Mouse (Mus musculus) forebrain, embryonic 11.5 days (tissue): ENCODE results near the gene Myoz2. TPM values are rescaled to one million over a fixed set of nuclear protein-coding genes. Genes with fewer than 3 reads are reported as not detected.

ENCODE experiments used
- ATAC-seq: fragments of 200-750 bp; cut with Nextera tagmentation; replicated peaks from 2 replicates; pipeline ENCODE4 v1.8.0; 2017; ENCODE audit warnings: moderate TSS enrichment; ENCODE audit not compliant: low FRiP score
- DNase-seq: peaks from one replicate; pipeline ENCODE4 v3.0.0-alpha.2; 2017; ENCODE audit warnings: low spot score
- H3K27ac ChIP-seq: fragments of 300-500 bp; sonication (generic); 2 replicates; pipeline ENCODE4 v1.5.1; 2014; ENCODE audit warnings: low read depth, low read length
- H3K27me3 ChIP-seq: fragments of 300-500 bp; sonication (generic); 2 replicates; pipeline ENCODE4 v1.6.1; 2014; ENCODE audit warnings: mild to moderate bottlenecking, low read length, mixed read lengths; ENCODE audit not compliant: control insufficient read depth, insufficient read depth
- H3K36me3 ChIP-seq: fragments of 300-500 bp; sonication (generic); 2 replicates; pipeline ENCODE4 v1.6.1; 2014; ENCODE audit warnings: mild to moderate bottlenecking, low read length, moderate library complexity, mixed read lengths; ENCODE audit not compliant: control insufficient read depth, insufficient read depth
- H3K4me1 ChIP-seq: fragments of 300-500 bp; sonication (generic); replicated peaks from 2 replicates; pipeline ENCODE4 v1.6.1; 2014; ENCODE audit warnings: low read length, mixed read lengths; ENCODE audit not compliant: control insufficient read depth, insufficient read depth
- H3K4me2 ChIP-seq: fragments of 300-500 bp; sonication (generic); 2 replicates; pipeline ENCODE4 v1.6.1; 2014; ENCODE audit warnings: low read depth, mild to moderate bottlenecking, low read length, moderate library complexity, mixed read lengths; ENCODE audit not compliant: severe bottlenecking
- H3K4me3 ChIP-seq: fragments of 300-500 bp; sonication (generic); 2 replicates; pipeline ENCODE4 v1.5.1; 2014; ENCODE audit warnings: low read depth, low read length
- H3K9ac ChIP-seq: fragments of 300-500 bp; sonication (generic); 2 replicates; pipeline ENCODE4 v1.6.1; 2014; ENCODE audit warnings: low read length
- H3K9me3 ChIP-seq: fragments of 300-500 bp; sonication (generic); 2 replicates; pipeline ENCODE4 v1.6.1; 2016; ENCODE audit warnings: low read length, mixed read lengths; ENCODE audit not compliant: control insufficient read depth
- WGBS: fragments of 180-500 bp; shearing (Covaris S2); extraction: QIAGEN DNeasy Blood & Tissue Kit; methylation state at CpG from one replicate; pipeline ENCODE4 v1.1.7; 2014; 5-methylcytosine and 5-hydroxymethylcytosine counted together
- polyA plus RNA-seq: library from polyadenylated mRNA; unstranded; fragments of >200 nt; fragmentation: Nextera tagmentation; extraction: Ambion mirVana; gene quantifications from 2 replicates; pipeline ENCODE4 v1.2.1, GENCODE M21; 2014

Myoz2 gene
- polyA plus RNA-seq, 1 experiment from 2014 or later = not detected

GRCm38 (mm10) chr3:122986906-122987305, 47.9 kb downstream of the Myoz2 start:
- Histone ChIP-seq H3K9me3 (no peaks in the 10 kb centered on the region), H3K27me3 (no peaks in the 10 kb centered on the region), H3K36me3 (no peaks in the 10 kb centered on the region), H3K4me1 (0 out of 2 replicates have a peak, but pooled peaks cover 3% of the 10 kb centered on the region), H3K27ac (no peak overlapping the region), H3K4me3 (no peak overlapping the region), H3K4me2 (no peak overlapping the region), H3K9ac (no peak overlapping the region)
- 89% methylated on average over 11 of the region's 11 CpGs for WGBS
- DNase-seq = no peak
- ATAC-seq = no peak

GRCm38 (mm10) chr3:122986386-122986785, 48.4 kb downstream of the Myoz2 start:
- DNase-seq (no peak), ATAC-seq (no peak)
- no peak overlapping the region for H3K27ac ChIP-seq
- H3K4me1 ChIP-seq = 0 out of 2 replicates have a peak, but pooled peaks cover 3% of the 10 kb centered on the region
- WGBS = 68% methylated on average over 1 of the region's 1 CpGs
- no peaks in the 10 kb centered on the region for H3K27me3 ChIP-seq
- no peaks in the 10 kb centered on the region for H3K36me3 ChIP-seq
- H3K9me3 ChIP-seq = no peaks in the 10 kb centered on the region
- H3K4me3 ChIP-seq = no peak overlapping the region
- no peak overlapping the region for H3K9ac ChIP-seq
- no peak overlapping the region for H3K4me2 ChIP-seq

- Histone ChIP-seq H3K36me3 (no peaks in the 10 kb centered on the region), H3K27me3 (no peaks in the 10 kb centered on the region), H3K27ac (no peak overlapping the region), H3K4me3 (peak overlapping the region; percentile 76), H3K9me3 (no peaks in the 10 kb centered on the region), H3K4me2 (peak overlapping the region; percentile 67), H3K9ac (peak overlapping the region; percentile 93), H3K4me1 (0 out of 2 replicates have a peak, but pooled peaks cover 3% of the 10 kb centered on the region)
- DNase-seq (no peak), ATAC-seq (no peak)
- 20% methylated on average over 13 of the region's 13 CpGs for WGBS
These were observed 49.5 kb downstream of the Myoz2 start for GRCm38 (mm10) chr3:122985183-122985944.

GRCm38 (mm10) chr3:122984249-122985182, 50.3 kb downstream of the Myoz2 start, which contains the start of gene Usp53:
Gene Usp53 (minus strand): TSS chr3:122984510.
- ATAC-seq (peak; percentile 98), DNase-seq (peak; percentile 99)
- no peaks in the 10 kb centered on the region for H3K9me3 ChIP-seq
- 0 out of 2 replicates have a peak, but pooled peaks cover 3% of the 10 kb centered on the region for H3K4me1 ChIP-seq
- H3K9ac ChIP-seq = peak within 1 kb of the TSS; percentile 93
- H3K27ac ChIP-seq = peak within 1 kb of the TSS; percentile 86
- H3K4me3 ChIP-seq = peak within 1 kb of the TSS; percentile 76
- under 1% methylated on average over 92 of the region's 94 CpGs for WGBS
- H3K27me3 ChIP-seq = no peaks in the 10 kb centered on the region
- H3K4me2 ChIP-seq = peak within 1 kb of the TSS; percentile 67
- no peaks in the 10 kb centered on the region for H3K36me3 ChIP-seq

- no peaks in the 10 kb centered on the region for H3K9me3 ChIP-seq
- peak overlapping the region; percentile 65 for H3K9ac ChIP-seq
- DNase-seq (no peak), ATAC-seq (peak; percentile 89)
- H3K27ac ChIP-seq = peak overlapping the region; percentile 86
- WGBS = under 1% methylated on average over 29 of the region's 30 CpGs
- H3K4me1 ChIP-seq = 0 out of 2 replicates have a peak, but pooled peaks cover 3% of the 10 kb centered on the region
- H3K36me3 ChIP-seq = no peaks in the 10 kb centered on the region
- peak overlapping the region; percentile 76 for H3K4me3 ChIP-seq
- peak overlapping the region; percentile 67 for H3K4me2 ChIP-seq
- H3K27me3 ChIP-seq = no peaks in the 10 kb centered on the region
These were observed 51.0 kb downstream of the Myoz2 start for GRCm38 (mm10) chr3:122983849-122984248.

- H3K36me3 ChIP-seq = no peaks in the 10 kb centered on the region
- WGBS = 79% methylated on average over 1 of the region's 1 CpGs
- no peak overlapping the region for H3K27ac ChIP-seq
- ATAC-seq (0 out of 2 replicates have a peak, but pooled peaks have one; percentile 24), DNase-seq (no peak)
- no peak overlapping the region for H3K9ac ChIP-seq
- H3K4me2 ChIP-seq = no peak overlapping the region
- H3K27me3 ChIP-seq = no peaks in the 10 kb centered on the region
- no peaks in the 10 kb centered on the region for H3K4me1 ChIP-seq
- H3K4me3 ChIP-seq = no peak overlapping the region
- H3K9me3 ChIP-seq = no peaks in the 10 kb centered on the region
These were observed 58.9 kb downstream of the Myoz2 start for GRCm38 (mm10) chr3:122975964-122976363.

GRCm38 (mm10) chr3:122975363-122975762, 59.5 kb downstream of the Myoz2 start:
- no peak overlapping the region for H3K9ac ChIP-seq
- H3K4me2 ChIP-seq = no peak overlapping the region
- no peaks in the 10 kb centered on the region for H3K36me3 ChIP-seq
- 89% methylated on average over 4 of the region's 4 CpGs for WGBS
- H3K4me1 ChIP-seq = no peaks in the 10 kb centered on the region
- no peak for DNase-seq
- H3K9me3 ChIP-seq = no peaks in the 10 kb centered on the region
- no peak for ATAC-seq
- H3K27ac ChIP-seq = no peak overlapping the region
- no peaks in the 10 kb centered on the region for H3K27me3 ChIP-seq
- no peak overlapping the region for H3K4me3 ChIP-seq

GRCm38 (mm10) chr3:122974833-122975232, 60.0 kb downstream of the Myoz2 start:
- H3K36me3 ChIP-seq = no peaks in the 10 kb centered on the region
- no peaks in the 10 kb centered on the region for H3K9me3 ChIP-seq
- DNase-seq (no peak), ATAC-seq (peak; percentile 76)
- no peak overlapping the region for H3K9ac ChIP-seq
- no peaks in the 10 kb centered on the region for H3K4me1 ChIP-seq
- H3K4me2 ChIP-seq = no peak overlapping the region
- H3K4me3 ChIP-seq = no peak overlapping the region
- 56% methylated on average over 3 of the region's 3 CpGs for WGBS
- no peak overlapping the region for H3K27ac ChIP-seq
- no peaks in the 10 kb centered on the region for H3K27me3 ChIP-seq
